Comparison of ENCODE assay signal across 8 mouse cellular contexts in the genomic region with DNA sequence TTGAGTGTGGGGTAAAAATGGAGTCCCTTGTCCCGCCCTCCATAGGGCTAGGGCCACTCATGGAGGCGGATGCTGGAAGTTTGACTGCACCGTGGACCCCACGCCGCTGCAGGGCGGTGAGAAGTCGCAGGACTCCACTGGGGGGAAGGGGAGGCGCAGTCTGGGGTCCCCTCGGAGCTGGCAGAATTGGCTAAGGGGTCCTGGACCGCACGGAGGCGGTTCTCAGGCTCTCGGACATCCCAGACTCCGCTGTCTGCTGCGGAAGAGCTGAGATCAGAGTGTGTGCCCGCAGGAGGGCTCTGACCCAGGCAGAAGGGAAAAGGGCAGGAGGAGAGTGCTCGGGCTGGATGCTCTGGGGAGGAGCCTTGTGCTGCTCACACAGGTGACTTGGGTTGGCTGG. TPM values are rescaled to one million over a fixed set of nuclear protein-coding genes. Genes with fewer than 3 reads are reported as not detected.
DNase-seq lines count a peak whose midpoint lies in the region; ATAC-seq and TF ChIP-seq lines count a peak whose summit lies in the region.

No protein-coding gene starts in this region.

- TF ChIP-seq CTCF in gastrocnemius, adult 2 months (IDR thresholded peaks at IDR 0.05), result no peak
- no peak for TF ChIP-seq CTCF in testis, adult 2 months (IDR thresholded peaks at IDR 0.05; ENCODE audit: control insufficient read depth, insufficient read depth, insufficient replicate concordance, low read depth, low read length)
- no peak for TF ChIP-seq CTCF in liver, embryonic 14.5 days (IDR thresholded peaks at IDR 0.05; ENCODE audit: low read depth)

- no peak for ATAC-seq in liver, embryonic 14.5 days (ENCODE audit: insufficient read depth)

- no peaks in the 10 kb centered on the region for H3K27me3 ChIP-seq in testis, adult 2 months (ENCODE audit: control insufficient read depth, insufficient read depth, low read length)
- peaks cover 6% of the 10 kb centered on the region for H3K27me3 ChIP-seq in liver, embryonic 14.5 days (ENCODE audit: control insufficient read depth, insufficient read depth, low read length)

- DNase-seq in gastrocnemius, adult 2 months, result no peak
- DNase-seq in gastrocnemius, adult 8-10 months (ENCODE audit: low spot score in 2 of 2), result no peak
- no peak for DNase-seq in testis, postnatal 10 days (ENCODE audit: low spot score)
- no peak for DNase-seq in liver, embryonic 14.5 days (ENCODE audit: low read depth in 3 of 3, low spot score in 3 of 3)
- no peak for DNase-seq in urinary bladder, postnatal 10 days (ENCODE audit: low spot score)
- no peak for DNase-seq in layer of hippocampus, postnatal 10 days (ENCODE audit: low spot score in 2 of 2)
- DNase-seq in lung, postnatal 10 days, result no peak

- 3% methylated on average over 17 of the region's 17 CpGs for WGBS in liver, embryonic 14.5 days (ENCODE audit: insufficient replicate concordance)

- no peak overlapping the region for H3K27ac ChIP-seq in gastrocnemius, adult 2 months
- H3K27ac ChIP-seq in testis, adult 2 months (ENCODE audit: control insufficient read depth, insufficient read depth, low read depth, low read length), result no peak overlapping the region
- no peak overlapping the region for H3K27ac ChIP-seq in liver, embryonic 14.5 days

- no peaks in the 10 kb centered on the region for H3K9me3 ChIP-seq in liver, embryonic 14.5 days (ENCODE audit: control insufficient read depth, low read length)

- no peak for TF ChIP-seq EP300 in liver, embryonic 14.5 days (IDR thresholded peaks at IDR 0.05; ENCODE audit: low read depth)

- H3K36me3 ChIP-seq in testis, adult 2 months (ENCODE audit: control insufficient read depth, insufficient read depth, low read length), result 0 out of 2 replicates have a peak, but pooled peaks cover 2% of the 10 kb centered on the region
- no peaks in the 10 kb centered on the region for H3K36me3 ChIP-seq in liver, embryonic 14.5 days (replicated peaks; ENCODE audit: control insufficient read depth, insufficient read depth, low read depth)

- H3K4me3 ChIP-seq in gastrocnemius, adult 2 months, result peak overlapping the region; percentile 48
- H3K4me3 ChIP-seq in testis, adult 2 months (ENCODE audit: control insufficient read depth, low read depth, low read length), result peak overlapping the region; percentile 8; the same call in 1 of the 2 replicates
- no peak overlapping the region for H3K4me3 ChIP-seq in liver, embryonic 14.5 days (ENCODE audit: insufficient read depth in 1 of 2, low read depth in 2 of 2, low read length in 2 of 2)

- H3K4me1 ChIP-seq in testis, adult 2 months (ENCODE audit: control insufficient read depth, insufficient read depth, low read length), result no peaks in the 10 kb centered on the region; the same call in 1 of the 2 replicates
- no peaks in the 10 kb centered on the region for H3K4me1 ChIP-seq in liver, embryonic 14.5 days (replicated peaks; ENCODE audit: control insufficient read depth in 2 of 2, insufficient read depth in 2 of 2, low read length in 1 of 2)

- TF ChIP-seq POLR2A in testis, adult 2 months (IDR thresholded peaks at IDR 0.05; ENCODE audit: control insufficient read depth, low read depth, low read length), result no peak

- intact Hi-C loops in gastrocnemius, adult 2 months (cut with DNase I), result no loop called here

- H3K9ac ChIP-seq in liver, embryonic 14.5 days (replicated peaks), result no peak overlapping the region

- peak overlapping the region; percentile 29; the same call in 1 of the 2 replicates for H3K4me2 ChIP-seq in liver, embryonic 14.5 days (ENCODE audit: low read depth)

RNA-seq across cellular contexts. Expression of a gene that starts 17.7 kb away (rescaled TPM):
- total RNA-seq in gastrocnemius, adult 2 months (2021), result not detected
- total RNA-seq in gastrocnemius, adult 8-10 months (2022), result not detected
- 70.7 and 80.4 TPM in 2 replicates for polyA plus RNA-seq in testis, adult 2 months (2012; rRNA removed)
- 0.03 and 0.04 TPM in 2 replicates for polyA plus RNA-seq in liver, embryonic 14.5 days (2012; rRNA removed)
- polyA plus RNA-seq in liver, embryonic 14.5 days (2014; fragmentation: Nextera tagmentation; extraction: Ambion mirVana), result 0.09 TPM in 1 of 2 replicates, not detected in the other
- total RNA-seq in layer of hippocampus, postnatal 10 days (2021), result 1 to 10 TPM; 1.5 to 2.5 TPM

RNA-seq across cellular contexts. Expression of a gene that starts 31.1 kb away (rescaled TPM):
- total RNA-seq in gastrocnemius, adult 2 months (2021), result 1 to 10 TPM; 6.9 to 7.0 TPM
- total RNA-seq in gastrocnemius, adult 8-10 months (2022), result 1 to 10 TPM; 4.3 to 7.3 (median 4.8) TPM
- polyA plus RNA-seq in testis, adult 2 months (2012; rRNA removed), result 758 and 855 TPM in 2 replicates
- polyA plus RNA-seq in liver, embryonic 14.5 days (2012; rRNA removed), result 1.0 and 1.3 TPM in 2 replicates
- polyA plus RNA-seq in liver, embryonic 14.5 days (2014; fragmentation: Nextera tagmentation; extraction: Ambion mirVana), result 1.4 and 1.9 TPM in 2 replicates
- total RNA-seq in layer of hippocampus, postnatal 10 days (2021), result 10 to 100 TPM; 62.3 to 75.3 TPM

Comparison
In these comparisons a context has a peak if more than half of its experiments do, and no peak if none do; other contexts are left out.
1. H3K4me3 ChIP-seq: peak in gastrocnemius, adult 2 months (single experiment) and testis, adult 2 months (single experiment); none in liver, embryonic 14.5 days (0 of 2).
2. RNA of a gene that starts 31.1 kb away (total RNA-seq): 62.3 to 75.3 TPM in layer of hippocampus, postnatal 10 days; 6.9 to 7.0 TPM in gastrocnemius, adult 2 months and 4.3 to 7.3 TPM in gastrocnemius, adult 8-10 months; every median in the first group is over 4 times any median in the second.